Mouse (Mus musculus): ENCODE measurements around the gene Usp9x. TPM values are rescaled to one million over a fixed set of nuclear protein-coding genes. Genes with fewer than 3 reads are reported as not detected.

The Usp9x gene
- polyA plus RNA-seq (2015; fragmentation: Illumina TruSeq; extraction: RNeasy Lipid Tissue Mini Kit (QIAGEN cat#74804); ENCODE audit: low read depth, low replicate concordance), result 107 TPM

GRCm38 (mm10) chrX:13071241-13071775 is at the start of gene Usp9x:
TSS of gene Usp9x (plus strand) at chrX:13071498.

Other genes starting within 250 kb of the Usp9x start
- 121 TPM for gene Ddx3x, start 209.5 kb downstream of the Usp9x start, polyA plus RNA-seq (2015; fragmentation: Illumina TruSeq; extraction: RNeasy Lipid Tissue Mini Kit (QIAGEN cat#74804); ENCODE audit: low read depth, low replicate concordance)

All from brain, adult 10 weeks (tissue).